Mouse (Mus musculus): ENCODE measurements around the gene Zfp641.
A peak's percentile ranks its signal among the peaks of the same experiment; 100 is the strongest.

The Zfp641 gene

GRCm38 (mm10) chr15:98295628-98296551, at the start of gene Zfp641:
Gene Zfp641, minus strand, starts transcription at chr15:98296161.
- no peak for DNase-seq (ENCODE audit: low read depth)

GRCm38 (mm10) chr15:98340887-98341286, 44.9 kb upstream of the Zfp641 start, which contains the start of gene Olfr284:
Gene Olfr284, minus strand, starts transcription at chr15:98340987.
- DNase-seq (ENCODE audit: low read depth), result no peak

GRCm38 (mm10) chr15:98317177-98317724, 21.3 kb upstream of the Zfp641 start, which contains the start of gene Olfr285:
Gene Olfr285, minus strand, starts transcription at chr15:98317353.
- DNase-seq (ENCODE audit: low read depth), result no peak

- DNase-seq (ENCODE audit: low read depth), result peak; percentile 4
Measured at GRCm38 (mm10) chr15:98315703-98316102, 19.7 kb upstream of the Zfp641 start.

GRCm38 (mm10) chr15:98293651-98294050, 2.3 kb downstream of the Zfp641 start:
- no peak for DNase-seq (ENCODE audit: low read depth)

- no peak for DNase-seq (ENCODE audit: low read depth)
Measured at GRCm38 (mm10) chr15:98288566-98288965, 7.4 kb downstream of the Zfp641 start.

- DNase-seq (ENCODE audit: low read depth), result no peak
Measured at GRCm38 (mm10) chr15:98286418-98286817, 9.5 kb downstream of the Zfp641 start.

- no peak for DNase-seq (ENCODE audit: low read depth)
Measured at GRCm38 (mm10) chr15:98257776-98258175, 38.2 kb downstream of the Zfp641 start.

GRCm38 (mm10) chr15:98257193-98257592, 38.8 kb downstream of the Zfp641 start, which contains the start of gene H1fnt:
Gene H1fnt, minus strand, starts transcription at chr15:98257293.
- DNase-seq (ENCODE audit: low read depth), result no peak

- no peak for DNase-seq (ENCODE audit: low read depth)
Measured at GRCm38 (mm10) chr15:98256271-98256670, 39.7 kb downstream of the Zfp641 start.
